Mouse (Mus musculus) fat pad, adult 2 months (tissue): ENCODE data around the gene 2010109A12Rik.

Source experiments
- DNase-seq: peaks from one replicate; pipeline ENCODE4 v3.0.0-alpha.2; 2011; ENCODE audit warnings: low read depth, low spot score; ENCODE audit errors: extremely low read depth

Gene 2010109A12Rik

GRCm38 (mm10) chr5:93206109-93207005 lies at the start of gene 2010109A12Rik, which contains the start of gene Ccni:
Gene 2010109A12Rik (plus strand): TSS chr5:93206518.
Gene Ccni (minus strand): TSS chr5:93206495.
- DNase-seq = peak; percentile 47

DNA sequence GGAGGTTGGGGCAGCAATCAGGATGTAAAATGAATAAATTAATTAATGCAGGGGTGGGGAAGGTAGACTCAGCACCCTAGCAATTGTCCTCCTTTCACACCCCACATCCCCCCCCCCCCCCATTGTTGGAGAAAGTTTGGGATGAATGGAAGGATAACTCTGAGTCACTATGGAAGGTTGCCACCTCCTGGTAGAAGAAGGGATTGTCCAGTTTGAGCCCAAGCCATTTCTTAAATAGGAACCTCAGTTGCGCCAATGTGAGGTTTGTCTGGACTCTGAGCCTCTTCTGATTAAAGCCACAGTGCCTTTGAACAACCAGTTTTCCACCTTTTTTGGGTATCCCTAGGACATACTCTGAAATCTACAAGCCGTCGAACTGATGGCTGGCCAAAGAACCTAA lies 42.8 kb upstream of the 2010109A12Rik start:
- no peak for DNase-seq

DNA sequence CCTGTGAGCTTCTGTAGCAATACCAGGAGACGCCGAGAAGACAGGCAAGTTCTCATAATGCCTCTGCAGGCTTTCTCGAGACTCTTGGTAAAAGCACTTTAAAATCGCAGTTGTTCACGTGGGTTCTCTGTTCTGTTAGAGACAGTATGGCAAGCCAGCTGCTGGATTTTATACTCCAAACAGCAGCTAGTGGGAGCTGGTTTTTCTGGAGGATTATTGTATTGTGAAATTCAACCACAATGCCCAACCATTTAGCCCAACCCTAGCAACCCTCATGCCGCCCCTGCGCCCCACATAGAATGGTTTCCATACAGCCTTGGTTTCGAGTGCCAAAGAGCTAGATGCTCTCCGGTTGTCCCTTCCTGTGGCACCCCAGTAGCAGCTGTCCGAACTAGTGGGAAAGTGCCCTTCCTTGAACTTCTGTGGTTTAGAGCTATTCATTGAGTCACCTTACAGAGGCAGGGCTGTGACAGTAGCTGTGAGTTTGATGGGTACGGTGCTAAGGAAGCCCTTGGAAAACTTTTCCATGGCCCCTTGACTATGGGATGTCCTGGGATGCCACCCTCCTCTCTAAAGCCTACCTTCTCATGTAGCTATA lies 38.3 kb upstream of the 2010109A12Rik start:
- peak; percentile 14 for DNase-seq

DNA sequence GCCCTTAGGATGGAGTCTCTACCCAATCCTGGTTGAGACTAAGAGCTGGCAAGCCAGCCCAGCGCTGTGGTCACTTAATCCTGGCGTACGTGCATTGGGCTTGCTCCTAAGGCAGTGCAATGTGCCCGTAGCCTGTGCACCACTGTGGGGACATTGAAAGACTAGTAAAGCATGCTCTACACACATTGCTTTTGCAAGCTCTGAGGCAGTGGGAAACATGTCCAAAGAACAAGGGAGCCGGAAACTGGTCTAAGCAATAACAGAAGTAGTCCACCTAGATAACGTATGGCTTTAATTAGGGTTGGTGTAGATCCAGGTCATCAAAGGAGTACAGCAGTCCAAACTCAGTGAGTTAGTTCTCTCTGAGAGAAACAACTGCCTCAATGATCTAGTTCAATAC lies 37.7 kb upstream of the 2010109A12Rik start:
- DNase-seq = no peak

GRCm38 (mm10) chr5:93171420-93171819 lies 34.9 kb upstream of the 2010109A12Rik start:
- no peak for DNase-seq

DNA sequence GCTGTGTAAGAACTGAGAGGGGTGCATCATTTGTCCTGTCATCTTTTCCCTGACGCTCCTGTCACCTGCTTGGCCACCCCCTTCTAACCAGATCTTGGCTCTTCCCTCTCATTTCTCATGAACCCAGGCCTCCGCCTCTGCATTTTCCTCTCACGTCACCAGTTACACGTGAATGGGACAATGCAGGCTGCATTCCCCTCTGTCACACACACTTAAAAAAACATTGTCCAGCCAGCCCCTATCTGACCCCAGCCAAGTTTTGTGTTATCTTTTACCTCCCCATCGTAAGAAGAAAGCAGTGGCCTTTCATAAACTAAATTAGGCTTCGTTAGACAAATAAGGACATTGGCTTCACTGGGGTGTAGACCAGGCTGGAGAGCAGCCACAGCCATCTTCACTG lies 33.8 kb upstream of the 2010109A12Rik start:
- no peak for DNase-seq

DNA sequence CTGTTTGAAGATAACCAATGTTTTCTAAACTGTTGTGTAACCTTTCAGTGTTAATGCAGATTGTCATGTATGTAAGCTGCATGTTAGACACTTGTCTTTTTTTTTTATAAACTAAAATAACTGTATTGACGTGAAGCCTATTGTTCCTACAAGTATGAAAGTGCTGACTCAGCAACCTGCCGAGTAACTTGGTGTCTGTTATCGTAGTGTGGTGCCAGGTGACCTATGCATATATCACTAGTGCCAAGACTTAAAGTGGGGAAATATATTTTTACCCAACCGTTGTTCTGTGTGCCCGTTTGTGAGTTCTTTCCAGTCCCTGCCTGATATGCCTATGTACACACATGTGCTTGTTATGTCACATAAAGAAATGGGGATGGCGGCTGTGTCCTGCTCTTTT lies 31.6 kb upstream of the 2010109A12Rik start:
- no peak for DNase-seq

DNA sequence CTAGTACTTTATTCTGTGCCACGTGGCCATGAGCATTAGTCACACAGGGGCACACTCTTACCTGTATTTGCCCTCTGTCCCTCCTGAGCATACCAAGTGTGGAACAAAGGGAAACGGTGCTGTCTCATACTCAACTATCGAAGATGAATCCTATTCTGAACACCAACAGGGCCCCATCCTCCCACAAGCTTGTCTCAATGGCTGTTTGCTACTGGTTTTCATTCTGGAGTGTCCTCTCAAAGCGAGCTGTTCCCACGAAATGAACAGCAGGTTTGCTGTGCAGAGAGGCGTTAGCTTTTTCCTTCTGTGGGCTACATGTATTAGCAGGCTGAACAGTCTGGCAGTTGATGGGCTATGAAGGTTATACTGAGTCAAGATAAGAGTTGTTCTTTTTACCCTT lies 27.7 kb upstream of the 2010109A12Rik start:
- no peak for DNase-seq

GRCm38 (mm10) chr5:93180252-93180651 lies 26.1 kb upstream of the 2010109A12Rik start:
- DNase-seq = no peak

DNA sequence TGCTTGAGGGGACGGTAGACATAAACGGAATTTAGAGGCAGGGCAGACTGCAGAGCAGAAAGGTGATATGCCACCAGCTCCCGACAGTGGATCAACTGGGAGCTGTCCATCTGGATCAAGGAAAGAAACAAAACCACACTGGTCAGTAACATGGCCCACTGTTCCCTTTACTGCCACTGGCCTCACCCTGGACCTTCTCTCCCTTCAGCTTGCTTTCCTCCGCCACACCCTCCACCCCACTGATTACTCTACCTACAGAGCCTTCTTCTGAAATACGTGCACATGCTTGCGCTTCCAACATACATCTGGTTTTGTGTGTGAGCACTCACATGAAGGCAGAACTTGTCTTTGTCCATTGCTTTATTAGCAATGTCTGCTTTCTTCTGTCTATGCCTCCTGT lies 23.0 kb upstream of the 2010109A12Rik start:
- DNase-seq = no peak

- no peak for DNase-seq
These were observed 21.8 kb upstream of the 2010109A12Rik start for GRCm38 (mm10) chr5:93184548-93184947.

GRCm38 (mm10) chr5:93189607-93190006 lies 16.7 kb upstream of the 2010109A12Rik start:
- no peak for DNase-seq

GRCm38 (mm10) chr5:93190428-93190827 lies 15.9 kb upstream of the 2010109A12Rik start:
- DNase-seq = no peak

DNA sequence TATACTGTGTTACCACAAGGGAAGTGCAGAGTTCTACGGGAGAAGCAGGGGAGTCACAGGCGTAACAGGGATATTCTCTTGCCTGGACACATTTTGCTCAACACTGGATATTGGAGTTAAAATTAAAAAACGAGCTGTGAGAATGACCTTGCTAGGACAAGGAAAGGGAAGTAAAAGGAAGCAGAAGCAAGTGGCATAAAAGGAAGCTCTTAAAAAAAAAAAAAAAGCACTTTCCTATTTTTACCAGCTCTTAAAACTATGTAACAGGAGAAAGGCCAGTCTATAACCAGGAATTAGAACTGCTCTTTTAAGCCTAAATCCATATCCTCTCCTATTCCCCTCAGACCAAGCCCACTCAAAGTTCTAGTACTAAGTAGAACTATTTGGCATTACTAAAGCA lies 8.1 kb upstream of the 2010109A12Rik start:
- no peak for DNase-seq

- no peak for DNase-seq
These were observed 5.1 kb upstream of the 2010109A12Rik start for GRCm38 (mm10) chr5:93201181-93201580.

DNA sequence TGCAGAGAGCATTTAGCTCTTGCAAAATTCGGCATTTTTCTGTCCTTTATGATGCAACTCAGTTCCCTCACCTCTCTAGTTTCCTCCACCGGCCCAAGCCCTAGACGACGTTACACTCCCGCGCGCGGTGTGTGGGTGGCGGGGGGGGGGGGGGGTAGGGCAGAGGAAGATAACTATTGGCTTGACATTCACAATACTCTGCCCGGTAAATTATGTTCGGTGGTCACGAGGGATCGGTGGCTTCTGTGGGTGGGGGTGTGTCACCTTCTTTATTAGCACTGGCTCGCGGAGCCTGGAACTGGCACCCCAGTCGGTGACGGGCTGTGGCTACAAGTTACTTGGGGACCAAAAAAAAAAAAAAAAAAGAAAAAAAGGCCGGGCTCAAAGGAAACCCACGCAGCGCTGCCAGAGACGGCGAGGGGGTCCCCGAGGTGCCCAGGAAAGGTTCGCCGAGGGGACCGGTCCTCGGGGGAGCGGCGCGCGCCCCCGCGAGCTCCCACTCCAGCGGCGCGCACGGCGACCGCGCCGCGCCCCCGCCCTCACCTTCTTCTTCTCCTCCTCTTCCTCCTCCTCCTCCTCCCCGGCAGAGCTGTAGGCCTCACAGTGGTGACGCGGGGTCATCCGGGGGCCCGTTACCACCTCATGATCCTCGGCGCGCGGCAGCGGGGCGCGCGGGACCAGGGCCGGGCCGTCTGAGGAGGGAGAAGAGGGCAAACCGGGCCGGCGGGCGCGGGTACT lies 778 bp upstream of the 2010109A12Rik start:
- DNase-seq = peak; percentile 39

DNA sequence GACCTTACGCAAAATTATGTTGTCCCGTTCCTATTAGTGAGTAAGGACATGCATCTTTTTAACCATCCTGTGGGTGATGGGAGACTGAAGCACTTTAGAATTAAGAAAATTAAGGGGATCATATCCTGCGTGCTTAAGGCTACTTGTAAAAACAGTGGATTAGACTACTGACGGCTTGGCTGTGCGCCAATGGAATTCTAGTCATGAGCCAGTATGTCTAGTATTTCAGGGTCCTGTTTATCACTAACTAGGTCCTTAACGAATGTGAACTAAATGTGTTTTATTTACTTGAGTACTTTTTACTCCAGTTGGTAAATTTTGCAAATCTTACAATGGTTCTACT lies 659 bp downstream of the 2010109A12Rik start:
- DNase-seq = no peak

GRCm38 (mm10) chr5:93207555-93207954 lies 1.2 kb downstream of the 2010109A12Rik start:
- DNase-seq = no peak

GRCm38 (mm10) chr5:93218375-93218774 lies 12.1 kb downstream of the 2010109A12Rik start:
- peak; percentile 52 for DNase-seq

DNA sequence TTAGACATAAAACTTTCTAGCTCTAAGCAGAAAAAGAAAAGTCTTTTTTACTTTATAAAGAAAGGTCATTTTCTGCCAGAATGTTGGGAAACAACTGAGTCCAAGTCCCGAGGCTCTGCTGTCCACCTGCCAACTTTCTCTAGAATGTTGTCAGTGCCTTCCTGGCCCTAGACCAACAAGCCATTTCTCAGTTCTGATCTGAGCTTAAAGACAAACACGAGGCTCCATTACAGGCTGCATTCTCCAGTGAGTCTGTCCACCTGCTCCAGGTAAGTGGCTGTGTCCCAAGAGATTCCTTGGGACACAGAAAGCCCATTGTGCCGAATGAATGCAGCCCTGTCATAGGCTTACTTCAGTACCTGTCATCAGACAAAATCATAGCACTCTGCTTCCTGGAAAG lies 15.3 kb downstream of the 2010109A12Rik start:
- DNase-seq = peak; percentile 96

DNA sequence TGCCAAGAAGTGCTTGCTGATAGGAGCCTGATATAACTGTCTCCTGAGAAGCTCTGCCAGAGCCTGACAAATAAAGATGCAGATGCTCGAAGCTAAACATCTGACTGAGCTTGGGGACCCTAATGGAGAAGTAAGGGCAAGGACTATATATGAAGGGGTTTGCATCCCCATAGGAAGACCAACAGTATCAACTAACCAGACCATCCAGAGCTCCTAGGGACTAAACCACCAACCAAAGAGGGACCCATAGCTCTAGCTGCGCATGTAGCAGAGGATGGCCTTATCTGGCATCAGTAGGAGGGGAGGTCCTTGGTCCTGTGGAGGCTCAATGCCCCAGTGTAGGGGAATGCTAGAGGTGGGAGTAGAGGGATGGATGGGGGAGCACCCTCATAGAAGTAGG lies 18.2 kb downstream of the 2010109A12Rik start:
- DNase-seq = no peak

- DNase-seq = no peak
These were observed 20.8 kb downstream of the 2010109A12Rik start for GRCm38 (mm10) chr5:93227157-93227556.
